Mouse (Mus musculus) thymus, adult 2 months (tissue): ENCODE measurements at regions not wholly inside any gene's neighbourhood (a gene's known extent, or its start where the extent isn't known, plus 50 kb on each side); places are given as distances from the start of the nearest gene placed in this dataset.

Experiments used
- DNase-seq: peaks from one replicate; pipeline ENCODE4 v3.0.0; 2021
- H3K27ac ChIP-seq: fragments of 200-500 bp; 2 replicates; pipeline ENCODE4 v1.5.1; 2012; ENCODE audit warnings: low read length, control low read depth; ENCODE audit not compliant: control insufficient read depth, insufficient read depth
- H3K27me3 ChIP-seq: fragments of 200-500 bp; 2 replicates; pipeline ENCODE4 v1.6.1; 2012; ENCODE audit warnings: mild to moderate bottlenecking, low read length, moderate library complexity, mixed read lengths; ENCODE audit not compliant: control insufficient read depth, insufficient read depth
- H3K36me3 ChIP-seq: fragments of 200-500 bp; 2 replicates; pipeline ENCODE4 v1.6.1; 2012; ENCODE audit warnings: mild to moderate bottlenecking, low read length, moderate library complexity; ENCODE audit not compliant: control insufficient read depth, insufficient read depth
- H3K4me1 ChIP-seq: fragments of 200-500 bp; replicated peaks from 2 replicates; pipeline ENCODE4 v1.6.1; 2012; ENCODE audit warnings: low read length; ENCODE audit not compliant: control insufficient read depth, insufficient read depth
- H3K4me3 ChIP-seq: fragments of 200-500 bp; 2 replicates; pipeline ENCODE4 v1.5.1; 2012; ENCODE audit warnings: mild to moderate bottlenecking, low read length, control low read depth, moderate library complexity; ENCODE audit not compliant: control insufficient read depth, insufficient read depth
- CTCF ChIP-seq: fragments of 200-500 bp; IDR thresholded peaks from 2 replicates; pipeline ENCODE4 v1.5.1; 2012; ENCODE audit warnings: mild to moderate bottlenecking, control low read depth, low read length, moderate library complexity, borderline replicate concordance; ENCODE audit not compliant: control insufficient read depth, poor library complexity, insufficient read depth; ENCODE audit errors: extremely low read depth
- POLR2A ChIP-seq: fragments of 200-500 bp; IDR thresholded peaks from 2 replicates; pipeline ENCODE4 v1.6.1; 2012; ENCODE audit warnings: mild to moderate bottlenecking, low read length, control low read depth, moderate library complexity; ENCODE audit not compliant: control insufficient read depth, poor library complexity, insufficient read depth; ENCODE audit errors: extremely low read depth
- WGBS: fragments of 180-500 bp; shearing (Covaris S2); methylation state at CpG from one replicate; pipeline ENCODE4 v1.1.7; 2018; 5-methylcytosine and 5-hydroxymethylcytosine counted together

- 28% methylated on average over 22 of the region's 22 CpGs for WGBS
- Histone ChIP-seq H3K36me3 (no peaks in the 10 kb centered on the region), H3K27ac (no peak overlapping the region), H3K4me3 (peak overlapping the region; percentile 3; the same call in 1 of the 2 replicates), H3K27me3 (no peaks in the 10 kb centered on the region), H3K4me1 (peaks cover 9% of the 10 kb centered on the region)
- no peak for TF ChIP-seq POLR2A
- TF ChIP-seq CTCF = no peak
- peak; percentile 19 for DNase-seq
Observed at GRCm38 (mm10) chr4:34429456-34430235, 121.1 kb upstream of the Akirin2 start.

- no peaks in the 10 kb centered on the region for H3K27me3 ChIP-seq
- no peak for TF ChIP-seq POLR2A
- TF ChIP-seq CTCF = no peak
- WGBS = 98% methylated on average over 3 of the region's 3 CpGs
- H3K36me3 ChIP-seq = no peaks in the 10 kb centered on the region
- DNase-seq = no peak
- H3K4me3 ChIP-seq = no peak overlapping the region
- H3K27ac ChIP-seq = no peak overlapping the region
- no peaks in the 10 kb centered on the region for H3K4me1 ChIP-seq
Observed at GRCm38 (mm10) chr4:34437316-34437715, 113.4 kb upstream of the Akirin2 start.

- no peak for TF ChIP-seq POLR2A
- H3K27me3 ChIP-seq = no peaks in the 10 kb centered on the region
- H3K27ac ChIP-seq = no peak overlapping the region
- 86% methylated on average over 7 of the region's 7 CpGs for WGBS
- H3K4me3 ChIP-seq = no peak overlapping the region
- H3K4me1 ChIP-seq = no peaks in the 10 kb centered on the region
- no peaks in the 10 kb centered on the region for H3K36me3 ChIP-seq
- no peak for DNase-seq
Observed at GRCm38 (mm10) chr4:34449582-34449981, 101.2 kb upstream of the Akirin2 start.

GRCm38 (mm10) chr4:34462591-34462990, 88.1 kb upstream of the Akirin2 start:
- H3K4me3 ChIP-seq = no peak overlapping the region

GRCm38 (mm10) chr4:34465845-34466244, 84.9 kb upstream of the Akirin2 start:
- H3K4me3 ChIP-seq = no peak overlapping the region
- no peaks in the 10 kb centered on the region for H3K4me1 ChIP-seq
- no peak for DNase-seq
- H3K27me3 ChIP-seq = no peaks in the 10 kb centered on the region
- WGBS = 39% methylated on average over 2 of the region's 2 CpGs
- no peak overlapping the region for H3K27ac ChIP-seq
- H3K36me3 ChIP-seq = no peaks in the 10 kb centered on the region
- TF ChIP-seq CTCF (no peak), POLR2A (no peak)

More at GRCm38 (mm10) chr4:34462591-34462990, 88.1 kb upstream of the Akirin2 start:
- Histone ChIP-seq H3K27ac (no peak overlapping the region), H3K27me3 (no peaks in the 10 kb centered on the region), H3K36me3 (no peaks in the 10 kb centered on the region), H3K4me1 (no peaks in the 10 kb centered on the region)
- DNase-seq = no peak
- TF ChIP-seq POLR2A (no peak), CTCF (no peak)
- WGBS = 93% methylated on average over 4 of the region's 4 CpGs

- Histone ChIP-seq H3K27me3 (no peaks in the 10 kb centered on the region), H3K36me3 (no peaks in the 10 kb centered on the region), H3K4me3 (no peak overlapping the region), H3K4me1 (no peaks in the 10 kb centered on the region), H3K27ac (no peak overlapping the region)
- TF ChIP-seq CTCF (no peak), POLR2A (no peak)
- 92% methylated on average over 3 of the region's 3 CpGs for WGBS
- no peak for DNase-seq
Observed at GRCm38 (mm10) chr4:34466309-34466708, 84.4 kb upstream of the Akirin2 start.

- no peak for DNase-seq
- H3K4me3 ChIP-seq = no peak overlapping the region
- H3K36me3 ChIP-seq = no peaks in the 10 kb centered on the region
- no peaks in the 10 kb centered on the region for H3K4me1 ChIP-seq
- H3K27ac ChIP-seq = no peak overlapping the region
- TF ChIP-seq CTCF = no peak
- TF ChIP-seq POLR2A = no peak
- H3K27me3 ChIP-seq = no peaks in the 10 kb centered on the region
- 81% methylated on average over 9 of the region's 9 CpGs for WGBS
Observed at GRCm38 (mm10) chr4:34468096-34468495, 82.6 kb upstream of the Akirin2 start.
